Mouse (Mus musculus) heart, adult 8-10 months (tissue): ENCODE measurements at regions not wholly inside any gene's neighbourhood (a gene's known extent, or its start where the extent isn't known, plus 50 kb on each side); places are given as distances from the start of the nearest gene placed in this dataset.

Experiments used
- DNase-seq: peaks from one replicate; pipeline ENCODE4 v3.0.0; 2022; ENCODE audit warnings: low spot score

- DNase-seq = no peak
These were observed 139.1 kb upstream of the Map3k7 start for GRCm38 (mm10) chr4:31824518-31825437.

GRCm38 (mm10) chr4:31825438-31825830 lies 138.5 kb upstream of the Map3k7 start:
- no peak for DNase-seq

- DNase-seq = no peak
These were observed 137.2 kb upstream of the Map3k7 start for GRCm38 (mm10) chr4:31826661-31827060.

GRCm38 (mm10) chr4:31827266-31827665 lies 136.6 kb upstream of the Map3k7 start:
- DNase-seq = no peak

- no peak for DNase-seq
These were observed 133.7 kb upstream of the Map3k7 start for GRCm38 (mm10) chr4:31830241-31830640.

- no peak for DNase-seq
These were observed 132.4 kb upstream of the Map3k7 start for GRCm38 (mm10) chr4:31831469-31831868.

GRCm38 (mm10) chr4:31833828-31834227 lies 130.1 kb upstream of the Map3k7 start:
- DNase-seq = no peak

- no peak for DNase-seq
These were observed 128.8 kb upstream of the Map3k7 start for GRCm38 (mm10) chr4:31835051-31835450.

- no peak for DNase-seq
These were observed 125.3 kb upstream of the Map3k7 start for GRCm38 (mm10) chr4:31838592-31838991.

- DNase-seq = no peak
These were observed 114.1 kb upstream of the Map3k7 start for GRCm38 (mm10) chr4:31849763-31850162.

- no peak for DNase-seq
These were observed 112.9 kb upstream of the Map3k7 start for GRCm38 (mm10) chr4:31851006-31851405.

- DNase-seq = no peak
These were observed 110.0 kb upstream of the Map3k7 start for GRCm38 (mm10) chr4:31853851-31854250.

GRCm38 (mm10) chr4:31860389-31860788 lies 103.5 kb upstream of the Map3k7 start:
- no peak for DNase-seq

GRCm38 (mm10) chr4:31861172-31861571 lies 102.7 kb upstream of the Map3k7 start:
- no peak for DNase-seq

GRCm38 (mm10) chr4:31872985-31873983 lies 90.6 kb upstream of the Map3k7 start:
- DNase-seq = no peak

GRCm38 (mm10) chr4:31877389-31877788 lies 86.5 kb upstream of the Map3k7 start:
- no peak for DNase-seq

GRCm38 (mm10) chr4:31878493-31879191 lies 85.3 kb upstream of the Map3k7 start:
- DNase-seq = no peak

GRCm38 (mm10) chr4:31879192-31879585 lies 84.7 kb upstream of the Map3k7 start:
- DNase-seq = no peak

GRCm38 (mm10) chr4:31880213-31880612 lies 83.7 kb upstream of the Map3k7 start:
- no peak for DNase-seq

- no peak for DNase-seq
These were observed 74.2 kb upstream of the Map3k7 start for GRCm38 (mm10) chr4:31889673-31890072.

GRCm38 (mm10) chr4:31909086-31909673 lies 54.7 kb upstream of the Map3k7 start:
- no peak for DNase-seq
